Mouse (Mus musculus): ENCODE data around the gene Dnajb6. TPM values are rescaled to one million over a fixed set of nuclear protein-coding genes. Genes with fewer than 3 reads are reported as not detected.

Dnajb6 gene
- polyA plus RNA-seq, 1 experiment from 2014 or later = 142 TPM

DNA sequence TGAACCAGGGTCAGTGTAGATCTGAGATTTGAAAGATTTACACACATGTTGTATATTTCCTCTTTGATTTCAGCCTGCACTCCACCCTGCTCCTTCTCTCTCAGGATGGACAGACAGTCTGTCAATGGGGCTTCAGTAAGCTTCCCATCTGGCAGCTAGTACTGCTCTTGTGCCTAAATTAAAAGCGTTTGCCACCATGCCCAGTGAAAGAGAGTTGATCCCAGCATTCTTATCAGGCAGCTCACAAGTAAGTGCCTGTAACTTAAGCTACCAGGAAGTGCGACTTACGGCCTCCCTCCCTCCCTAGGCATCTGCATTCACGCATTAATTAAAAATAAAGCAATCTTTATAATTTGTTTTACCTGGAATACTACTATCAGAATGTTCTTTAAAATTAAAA lies 5.6 kb downstream of the Dnajb6 start:
- 76% methylated on average over 4 of the region's 4 CpGs for WGBS
- no peak overlapping the region for H3K4me3 ChIP-seq (ENCODE audit: low read length)
- H3K27ac ChIP-seq (ENCODE audit: low read length) = no peak overlapping the region
- no peaks in the 10 kb centered on the region for H3K36me3 ChIP-seq (ENCODE audit: control insufficient read depth, insufficient read depth, low read length)
- no peaks in the 10 kb centered on the region for H3K9me3 ChIP-seq (ENCODE audit: control insufficient read depth, low read length)
- no peak for ATAC-seq (ENCODE audit: low read depth)
- peaks cover 9% of the 10 kb centered on the region for H3K4me1 ChIP-seq (replicated peaks; ENCODE audit: control insufficient read depth, insufficient read depth, low read length)
- H3K4me2 ChIP-seq (ENCODE audit: low read depth, low read length) = no peak overlapping the region
- no peak overlapping the region for H3K9ac ChIP-seq (ENCODE audit: low read length)
- H3K27me3 ChIP-seq (ENCODE audit: control insufficient read depth, insufficient read depth, low read depth, low read length) = no peaks in the 10 kb centered on the region

DNA sequence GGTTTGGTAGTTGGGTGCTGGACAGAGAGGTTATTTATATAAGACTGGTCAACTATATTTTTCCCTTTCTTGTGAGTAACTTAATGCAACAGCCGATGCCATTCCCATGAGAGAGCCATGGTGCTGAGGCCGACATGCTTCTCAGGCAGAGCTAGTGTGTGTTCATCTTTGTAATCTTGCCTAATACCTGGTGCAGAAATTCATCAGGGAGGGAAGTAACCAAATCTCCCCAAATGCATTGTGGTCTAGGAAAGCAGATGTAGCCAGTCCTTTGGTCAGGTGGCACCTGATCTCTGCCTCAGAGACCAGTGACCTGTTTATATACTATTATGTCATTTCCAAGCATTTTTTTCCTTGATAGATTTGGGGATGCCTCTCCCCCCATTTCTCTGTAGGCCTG lies 12.2 kb downstream of the Dnajb6 start:
- Histone ChIP-seq H3K9me3 (ENCODE audit: control insufficient read depth, low read length) (no peaks in the 10 kb centered on the region), H3K27ac (ENCODE audit: low read length) (no peak overlapping the region), H3K36me3 (ENCODE audit: control insufficient read depth, insufficient read depth, low read length) (peaks cover 16% of the 10 kb centered on the region; the same call in 1 of the 2 replicates), H3K9ac (ENCODE audit: low read length) (no peak overlapping the region), H3K4me2 (ENCODE audit: low read depth, low read length) (no peak overlapping the region), H3K4me1 (replicated peaks; ENCODE audit: control insufficient read depth, insufficient read depth, low read length) (no peaks in the 10 kb centered on the region), H3K27me3 (ENCODE audit: control insufficient read depth, insufficient read depth, low read depth, low read length) (no peaks in the 10 kb centered on the region), H3K4me3 (ENCODE audit: low read length) (no peak overlapping the region)
- 98% methylated on average over 2 of the region's 2 CpGs for WGBS
- no peak for ATAC-seq (ENCODE audit: low read depth)

DNA sequence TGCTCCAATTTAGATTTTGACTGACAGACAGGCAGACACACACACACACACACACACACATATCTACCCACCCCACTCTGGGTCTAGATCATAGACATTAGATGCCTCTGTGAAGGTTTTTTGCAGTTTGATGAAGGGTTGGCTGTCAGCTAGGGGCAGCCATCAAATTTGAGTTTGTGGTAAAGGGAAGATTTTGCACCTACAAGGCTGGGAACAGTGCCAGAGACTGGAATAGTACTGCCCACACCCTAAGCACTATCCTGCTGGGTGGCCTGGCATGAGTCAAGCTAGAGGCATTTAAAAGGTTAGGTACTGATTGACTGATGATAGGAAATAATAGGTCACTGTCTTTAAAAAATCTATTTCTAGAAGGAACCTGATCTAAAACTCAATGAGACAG lies 15.8 kb downstream of the Dnajb6 start:
- H3K4me3 ChIP-seq (ENCODE audit: low read length) = no peak overlapping the region
- no peak overlapping the region for H3K9ac ChIP-seq (ENCODE audit: low read length)
- no peak overlapping the region for H3K4me2 ChIP-seq (ENCODE audit: low read depth, low read length)
- H3K4me1 ChIP-seq (replicated peaks; ENCODE audit: control insufficient read depth, insufficient read depth, low read length) = no peaks in the 10 kb centered on the region
- H3K9me3 ChIP-seq (ENCODE audit: control insufficient read depth, low read length) = no peaks in the 10 kb centered on the region
- H3K27me3 ChIP-seq (ENCODE audit: control insufficient read depth, insufficient read depth, low read depth, low read length) = no peaks in the 10 kb centered on the region
- no peak for ATAC-seq (ENCODE audit: low read depth)
- peaks cover 35% of the 10 kb centered on the region; the same call in 1 of the 2 replicates for H3K36me3 ChIP-seq (ENCODE audit: control insufficient read depth, insufficient read depth, low read length)
- no peak overlapping the region for H3K27ac ChIP-seq (ENCODE audit: low read length)

- peaks cover 43% of the 10 kb centered on the region; the same call in 1 of the 2 replicates for H3K36me3 ChIP-seq (ENCODE audit: control insufficient read depth, insufficient read depth, low read length)
- H3K9ac ChIP-seq (ENCODE audit: low read length) = no peak overlapping the region
- H3K4me1 ChIP-seq (replicated peaks; ENCODE audit: control insufficient read depth, insufficient read depth, low read length) = no peaks in the 10 kb centered on the region
- no peak overlapping the region for H3K4me2 ChIP-seq (ENCODE audit: low read depth, low read length)
- no peak for ATAC-seq (ENCODE audit: low read depth)
- no peaks in the 10 kb centered on the region for H3K27me3 ChIP-seq (ENCODE audit: control insufficient read depth, insufficient read depth, low read depth, low read length)
- no peak overlapping the region for H3K27ac ChIP-seq (ENCODE audit: low read length)
- no peak overlapping the region for H3K4me3 ChIP-seq (ENCODE audit: low read length)
- no peaks in the 10 kb centered on the region for H3K9me3 ChIP-seq (ENCODE audit: control insufficient read depth, low read length)
Measured at GRCm38 (mm10) chr5:29752894-29753293, 17.4 kb downstream of the Dnajb6 start.

DNA sequence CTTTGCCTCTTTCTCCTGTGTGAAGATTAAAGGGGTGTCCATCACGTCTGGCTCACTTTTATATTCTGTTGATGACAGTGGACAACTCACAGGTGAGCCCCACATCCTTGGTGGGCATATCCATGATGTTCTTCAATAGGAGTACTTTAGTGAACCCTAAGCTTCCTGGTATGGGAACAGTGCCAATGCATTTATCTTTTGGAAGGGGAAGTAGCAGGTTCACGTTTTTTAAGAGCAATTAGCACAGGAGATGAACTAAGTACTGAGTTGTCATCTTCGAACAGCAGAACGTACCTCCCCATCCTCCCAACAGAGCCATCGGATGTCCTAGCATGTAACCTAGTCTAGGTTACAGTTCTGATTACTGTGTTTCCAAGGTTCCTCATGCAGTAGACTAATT lies 23.8 kb downstream of the Dnajb6 start:
- no peak overlapping the region for H3K9ac ChIP-seq (ENCODE audit: low read length)
- no peaks in the 10 kb centered on the region for H3K4me1 ChIP-seq (replicated peaks; ENCODE audit: control insufficient read depth, insufficient read depth, low read length)
- ATAC-seq (ENCODE audit: low read depth) = no peak
- H3K4me3 ChIP-seq (ENCODE audit: low read length) = no peak overlapping the region
- no peak overlapping the region for H3K27ac ChIP-seq (ENCODE audit: low read length)
- 76% methylated on average over 5 of the region's 5 CpGs for WGBS
- no peaks in the 10 kb centered on the region for H3K9me3 ChIP-seq (ENCODE audit: control insufficient read depth, low read length)
- H3K36me3 ChIP-seq (ENCODE audit: control insufficient read depth, insufficient read depth, low read length) = peaks cover 24% of the 10 kb centered on the region
- no peaks in the 10 kb centered on the region for H3K27me3 ChIP-seq (ENCODE audit: control insufficient read depth, insufficient read depth, low read depth, low read length)
- H3K4me2 ChIP-seq (ENCODE audit: low read depth, low read length) = no peak overlapping the region

GRCm38 (mm10) chr5:29770935-29771334 lies 35.4 kb downstream of the Dnajb6 start:
- H3K36me3 ChIP-seq (ENCODE audit: control insufficient read depth, insufficient read depth, low read length) = peaks cover 22% of the 10 kb centered on the region
- WGBS = 84% methylated on average over 1 of the region's 1 CpGs

GRCm38 (mm10) chr5:29772038-29772437 lies 36.5 kb downstream of the Dnajb6 start:
- H3K9ac ChIP-seq (ENCODE audit: low read length) = no peak overlapping the region
- no peaks in the 10 kb centered on the region for H3K4me1 ChIP-seq (replicated peaks; ENCODE audit: control insufficient read depth, insufficient read depth, low read length)
- no peaks in the 10 kb centered on the region for H3K27me3 ChIP-seq (ENCODE audit: control insufficient read depth, insufficient read depth, low read depth, low read length)
- H3K4me3 ChIP-seq (ENCODE audit: low read length) = no peak overlapping the region
- no peak overlapping the region for H3K27ac ChIP-seq (ENCODE audit: low read length)
- H3K36me3 ChIP-seq (ENCODE audit: control insufficient read depth, insufficient read depth, low read length) = peaks cover 21% of the 10 kb centered on the region
- WGBS = 61% methylated on average over 2 of the region's 2 CpGs
- ATAC-seq (ENCODE audit: low read depth) = no peak
- H3K9me3 ChIP-seq (ENCODE audit: control insufficient read depth, low read length) = no peaks in the 10 kb centered on the region
- H3K4me2 ChIP-seq (ENCODE audit: low read depth, low read length) = no peak overlapping the region

More at GRCm38 (mm10) chr5:29770935-29771334, 35.4 kb downstream of the Dnajb6 start:
- H3K4me1 ChIP-seq (replicated peaks; ENCODE audit: control insufficient read depth, insufficient read depth, low read length) = no peaks in the 10 kb centered on the region
- H3K27me3 ChIP-seq (ENCODE audit: control insufficient read depth, insufficient read depth, low read depth, low read length) = no peaks in the 10 kb centered on the region
- no peak overlapping the region for H3K4me2 ChIP-seq (ENCODE audit: low read depth, low read length)
- H3K27ac ChIP-seq (ENCODE audit: low read length) = no peak overlapping the region
- H3K4me3 ChIP-seq (ENCODE audit: low read length) = no peak overlapping the region
- H3K9me3 ChIP-seq (ENCODE audit: control insufficient read depth, low read length) = no peaks in the 10 kb centered on the region
- H3K9ac ChIP-seq (ENCODE audit: low read length) = no peak overlapping the region
- no peak for ATAC-seq (ENCODE audit: low read depth)

DNA sequence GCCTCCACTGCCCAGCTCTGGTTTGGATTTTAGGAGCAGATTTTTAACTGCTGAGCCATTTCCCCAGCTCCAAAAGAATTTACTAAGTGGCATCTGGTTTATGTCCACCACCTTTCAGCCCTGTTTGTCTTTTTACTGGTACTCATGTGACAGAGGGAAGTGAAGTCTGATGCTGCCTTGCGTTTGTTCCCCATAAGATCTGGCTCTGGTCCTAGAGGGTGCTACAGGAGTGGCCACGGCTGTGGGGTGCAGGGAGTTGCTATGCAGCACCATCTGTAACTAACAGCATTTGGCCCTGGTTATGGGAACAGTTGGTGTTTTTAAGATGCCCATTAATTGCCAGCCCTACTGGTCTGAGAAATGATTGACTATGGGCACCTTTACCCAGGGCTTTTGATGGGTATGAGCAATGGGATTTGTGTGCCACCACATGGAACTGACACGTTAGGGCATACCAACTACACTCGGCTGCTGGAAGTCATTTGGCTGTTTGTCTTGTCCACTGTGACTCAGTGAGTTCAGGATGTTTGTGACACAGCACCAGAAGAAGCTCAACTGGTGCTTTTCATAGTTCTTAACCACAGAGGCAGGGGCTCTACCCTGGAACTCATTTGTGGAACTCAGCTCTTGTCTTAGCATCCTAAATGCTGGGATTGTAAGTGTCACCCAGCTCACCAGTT lies 37.3 kb downstream of the Dnajb6 start:
- no peak for ATAC-seq (ENCODE audit: low read depth)
- H3K4me2 ChIP-seq (ENCODE audit: low read depth, low read length) = no peak overlapping the region
- H3K27ac ChIP-seq (ENCODE audit: low read length) = no peak overlapping the region
- H3K36me3 ChIP-seq (ENCODE audit: control insufficient read depth, insufficient read depth, low read length) = peaks cover 17% of the 10 kb centered on the region
- no peaks in the 10 kb centered on the region for H3K4me1 ChIP-seq (replicated peaks; ENCODE audit: control insufficient read depth, insufficient read depth, low read length)
- no peaks in the 10 kb centered on the region for H3K27me3 ChIP-seq (ENCODE audit: control insufficient read depth, insufficient read depth, low read depth, low read length)
- H3K9me3 ChIP-seq (ENCODE audit: control insufficient read depth, low read length) = no peaks in the 10 kb centered on the region
- H3K4me3 ChIP-seq (ENCODE audit: low read length) = no peak overlapping the region
- no peak overlapping the region for H3K9ac ChIP-seq (ENCODE audit: low read length)
- WGBS = 70% methylated on average over 4 of the region's 4 CpGs

- H3K36me3 ChIP-seq (ENCODE audit: control insufficient read depth, insufficient read depth, low read length) = peaks cover 12% of the 10 kb centered on the region
- no peak overlapping the region for H3K4me2 ChIP-seq (ENCODE audit: low read depth, low read length)
- no peak overlapping the region for H3K9ac ChIP-seq (ENCODE audit: low read length)
- no peak overlapping the region for H3K27ac ChIP-seq (ENCODE audit: low read length)
- H3K4me3 ChIP-seq (ENCODE audit: low read length) = no peak overlapping the region
- H3K4me1 ChIP-seq (replicated peaks; ENCODE audit: control insufficient read depth, insufficient read depth, low read length) = no peaks in the 10 kb centered on the region
- H3K9me3 ChIP-seq (ENCODE audit: control insufficient read depth, low read length) = no peaks in the 10 kb centered on the region
- no peak for ATAC-seq (ENCODE audit: low read depth)
- WGBS = 83% methylated on average over 13 of the region's 13 CpGs
- no peaks in the 10 kb centered on the region for H3K27me3 ChIP-seq (ENCODE audit: control insufficient read depth, insufficient read depth, low read depth, low read length)
Measured at GRCm38 (mm10) chr5:29773460-29774150, 38.1 kb downstream of the Dnajb6 start.

Data from lung, embryonic 16.5 days (tissue).